Mouse (Mus musculus): ENCODE measurements at regions not wholly inside any gene's neighbourhood (a gene's known extent, or its start where the extent isn't known, plus 50 kb on each side); places are given as distances from the start of the nearest gene placed in this dataset.

DNA sequence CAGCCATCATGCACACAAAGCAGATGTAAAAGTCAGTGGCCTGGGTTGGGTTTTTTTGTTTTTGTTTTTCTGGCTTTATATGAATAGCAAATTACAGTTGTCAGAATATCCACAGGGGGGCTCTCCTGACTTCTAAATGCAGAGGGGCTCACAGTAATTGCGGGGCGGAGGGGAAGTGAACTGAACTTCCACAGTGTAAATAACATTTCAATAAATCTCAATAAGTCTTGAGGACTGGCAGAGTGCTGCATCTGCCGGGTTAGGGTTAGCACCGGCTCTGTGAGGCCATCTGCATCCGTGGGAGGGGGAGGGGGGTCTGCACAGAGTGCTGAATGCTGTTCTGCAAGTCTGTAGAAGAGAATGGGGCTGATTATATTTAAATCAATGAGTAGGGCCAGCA is 50.3 kb upstream of the Arl4c start:
- peak; percentile 37 for DNase-seq
- no peaks in the 10 kb centered on the region for H3K27me3 ChIP-seq (replicated peaks; ENCODE audit: control insufficient read depth, insufficient read depth, low read length)
- H3K4me1 ChIP-seq (ENCODE audit: control insufficient read depth, insufficient read depth, low read length): 0 out of 2 replicates have a peak, but pooled peaks cover 2% of the 10 kb centered on the region
- TF ChIP-seq POLR2A (IDR thresholded peaks at IDR 0.05; ENCODE audit: low read depth, low read length): no peak
- no peak for TF ChIP-seq CTCF (conservative IDR thresholded peaks at IDR 0.05; ENCODE audit: insufficient read depth, insufficient read length, low read depth, low read length)
- no peak overlapping the region for H3K4me3 ChIP-seq (ENCODE audit: insufficient read depth, low read depth, low read length)
- WGBS: 12% methylated on average over 5 of the region's 5 CpGs
- H3K36me3 ChIP-seq (ENCODE audit: control insufficient read depth, insufficient read depth, low read length): no peaks in the 10 kb centered on the region
- H3K27ac ChIP-seq (ENCODE audit: insufficient read depth, low read depth, low read length): no peak overlapping the region

DNA sequence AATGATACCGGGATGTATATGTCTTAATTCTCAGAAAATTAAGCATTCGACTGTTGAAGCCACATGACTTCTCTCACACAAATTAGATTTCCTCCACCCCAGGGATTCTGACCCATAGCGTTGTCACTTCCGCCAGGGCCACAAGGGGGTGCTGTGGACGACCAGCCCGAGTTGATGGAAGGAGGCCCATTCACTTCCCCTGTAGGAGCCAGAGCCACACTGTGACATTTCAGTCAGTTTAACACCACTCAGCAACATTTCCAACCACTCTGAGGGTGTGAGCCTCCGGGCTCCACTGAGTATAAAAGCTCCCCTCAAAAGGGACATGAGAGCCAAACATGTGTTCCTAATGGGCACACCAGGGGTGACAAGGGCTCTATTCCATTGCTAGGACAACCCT is 54.6 kb upstream of the Arl4c start:
- no peaks in the 10 kb centered on the region for H3K36me3 ChIP-seq (ENCODE audit: control insufficient read depth, insufficient read depth, low read length)
- 77% methylated on average over 7 of the region's 7 CpGs for WGBS
- no peak overlapping the region for H3K27ac ChIP-seq (ENCODE audit: insufficient read depth, low read depth, low read length)
- 0 out of 2 replicates have a peak, but pooled peaks cover 2% of the 10 kb centered on the region for H3K4me1 ChIP-seq (ENCODE audit: control insufficient read depth, insufficient read depth, low read length)
- TF ChIP-seq CTCF (conservative IDR thresholded peaks at IDR 0.05; ENCODE audit: insufficient read depth, insufficient read length, low read depth, low read length) (peak; percentile 54), POLR2A (IDR thresholded peaks at IDR 0.05; ENCODE audit: low read depth, low read length) (no peak)
- no peak overlapping the region for H3K4me3 ChIP-seq (ENCODE audit: insufficient read depth, low read depth, low read length)
- no peaks in the 10 kb centered on the region for H3K27me3 ChIP-seq (replicated peaks; ENCODE audit: control insufficient read depth, insufficient read depth, low read length)
- DNase-seq: peak; percentile 46

- WGBS: 53% methylated on average over 7 of the region's 7 CpGs
- H3K36me3 ChIP-seq (ENCODE audit: control insufficient read depth, insufficient read depth, low read length): no peaks in the 10 kb centered on the region
- H3K4me3 ChIP-seq (ENCODE audit: insufficient read depth, low read depth, low read length): no peak overlapping the region
- no peak overlapping the region for H3K27ac ChIP-seq (ENCODE audit: insufficient read depth, low read depth, low read length)
- 0 out of 2 replicates have a peak, but pooled peaks cover under 1% of the 10 kb centered on the region for H3K4me1 ChIP-seq (ENCODE audit: control insufficient read depth, insufficient read depth, low read length)
- TF ChIP-seq POLR2A (IDR thresholded peaks at IDR 0.05; ENCODE audit: low read depth, low read length) (no peak), CTCF (conservative IDR thresholded peaks at IDR 0.05; ENCODE audit: insufficient read depth, insufficient read length, low read depth, low read length) (no peak)
- DNase-seq: peak; percentile 32
- no peaks in the 10 kb centered on the region for H3K27me3 ChIP-seq (replicated peaks; ENCODE audit: control insufficient read depth, insufficient read depth, low read length)
Measured at GRCm38 (mm10) chr1:88757162-88757561, 55.1 kb upstream of the Arl4c start.

GRCm38 (mm10) chr1:88757746-88758145 is 55.7 kb upstream of the Arl4c start:
- no peak for TF ChIP-seq POLR2A (IDR thresholded peaks at IDR 0.05; ENCODE audit: low read depth, low read length)
- TF ChIP-seq CTCF (conservative IDR thresholded peaks at IDR 0.05; ENCODE audit: insufficient read depth, insufficient read length, low read depth, low read length): no peak
- WGBS: 42% methylated on average over 3 of the region's 3 CpGs
- Histone ChIP-seq H3K4me3 (ENCODE audit: insufficient read depth, low read depth, low read length) (no peak overlapping the region), H3K4me1 (ENCODE audit: control insufficient read depth, insufficient read depth, low read length) (no peaks in the 10 kb centered on the region), H3K27ac (ENCODE audit: insufficient read depth, low read depth, low read length) (no peak overlapping the region), H3K27me3 (replicated peaks; ENCODE audit: control insufficient read depth, insufficient read depth, low read length) (no peaks in the 10 kb centered on the region), H3K36me3 (ENCODE audit: control insufficient read depth, insufficient read depth, low read length) (no peaks in the 10 kb centered on the region)
- peak; percentile 47 for DNase-seq

DNA sequence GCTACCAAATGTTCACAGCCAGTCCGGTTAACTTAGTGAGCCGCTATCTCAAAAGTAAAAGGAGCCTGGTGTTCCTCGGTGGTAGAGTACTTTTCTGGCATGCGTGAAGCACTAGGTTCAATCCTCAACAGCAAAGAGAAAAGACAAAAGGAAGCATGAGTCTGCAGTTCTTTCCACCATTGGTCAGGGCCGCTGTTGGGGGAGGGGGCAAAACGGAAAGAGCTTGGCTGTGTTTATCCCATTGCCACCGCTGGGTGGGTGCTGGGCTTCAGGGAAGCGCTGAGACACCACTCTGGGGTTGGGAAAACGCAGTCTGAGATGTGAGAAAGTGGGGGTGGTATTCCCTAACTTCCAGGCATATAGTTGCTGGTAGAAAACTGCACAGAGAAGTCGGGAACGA is 58.6 kb upstream of the Arl4c start:
- Histone ChIP-seq H3K4me3 (ENCODE audit: insufficient read depth, low read depth, low read length) (no peak overlapping the region), H3K27me3 (replicated peaks; ENCODE audit: control insufficient read depth, insufficient read depth, low read length) (no peaks in the 10 kb centered on the region), H3K36me3 (ENCODE audit: control insufficient read depth, insufficient read depth, low read length) (no peaks in the 10 kb centered on the region), H3K27ac (ENCODE audit: insufficient read depth, low read depth, low read length) (no peak overlapping the region), H3K4me1 (ENCODE audit: control insufficient read depth, insufficient read depth, low read length) (no peaks in the 10 kb centered on the region)
- TF ChIP-seq CTCF (conservative IDR thresholded peaks at IDR 0.05; ENCODE audit: insufficient read depth, insufficient read length, low read depth, low read length) (no peak), POLR2A (IDR thresholded peaks at IDR 0.05; ENCODE audit: low read depth, low read length) (no peak)
- no peak for DNase-seq
- WGBS: 91% methylated on average over 11 of the region's 11 CpGs

- Histone ChIP-seq H3K4me1 (ENCODE audit: control insufficient read depth, insufficient read depth, low read length) (no peaks in the 10 kb centered on the region), H3K36me3 (ENCODE audit: control insufficient read depth, insufficient read depth, low read length) (no peaks in the 10 kb centered on the region), H3K27me3 (replicated peaks; ENCODE audit: control insufficient read depth, insufficient read depth, low read length) (no peaks in the 10 kb centered on the region), H3K27ac (ENCODE audit: insufficient read depth, low read depth, low read length) (no peak overlapping the region), H3K4me3 (ENCODE audit: insufficient read depth, low read depth, low read length) (no peak overlapping the region)
- TF ChIP-seq CTCF (conservative IDR thresholded peaks at IDR 0.05; ENCODE audit: insufficient read depth, insufficient read length, low read depth, low read length): no peak
- no peak for TF ChIP-seq POLR2A (IDR thresholded peaks at IDR 0.05; ENCODE audit: low read depth, low read length)
- DNase-seq: no peak
- WGBS: 84% methylated on average over 6 of the region's 6 CpGs
Measured at GRCm38 (mm10) chr1:88761121-88761520, 59.1 kb upstream of the Arl4c start.

- Histone ChIP-seq H3K4me1 (ENCODE audit: control insufficient read depth, insufficient read depth, low read length) (no peaks in the 10 kb centered on the region), H3K4me3 (ENCODE audit: insufficient read depth, low read depth, low read length) (no peak overlapping the region), H3K27ac (ENCODE audit: insufficient read depth, low read depth, low read length) (no peak overlapping the region), H3K27me3 (replicated peaks; ENCODE audit: control insufficient read depth, insufficient read depth, low read length) (no peaks in the 10 kb centered on the region), H3K36me3 (ENCODE audit: control insufficient read depth, insufficient read depth, low read length) (no peaks in the 10 kb centered on the region)
- no peak for DNase-seq
- TF ChIP-seq CTCF (conservative IDR thresholded peaks at IDR 0.05; ENCODE audit: insufficient read depth, insufficient read length, low read depth, low read length) (0 out of 2 replicates have a peak, but pooled peaks have one; percentile 1), POLR2A (IDR thresholded peaks at IDR 0.05; ENCODE audit: low read depth, low read length) (no peak)
- WGBS: 65% methylated on average over 6 of the region's 6 CpGs
Measured at GRCm38 (mm10) chr1:88763725-88764364, 61.8 kb upstream of the Arl4c start.

Measured in kidney, adult 2 months (tissue).